ENCODE assay signal across 10 mouse cellular contexts in the genomic region with DNA sequence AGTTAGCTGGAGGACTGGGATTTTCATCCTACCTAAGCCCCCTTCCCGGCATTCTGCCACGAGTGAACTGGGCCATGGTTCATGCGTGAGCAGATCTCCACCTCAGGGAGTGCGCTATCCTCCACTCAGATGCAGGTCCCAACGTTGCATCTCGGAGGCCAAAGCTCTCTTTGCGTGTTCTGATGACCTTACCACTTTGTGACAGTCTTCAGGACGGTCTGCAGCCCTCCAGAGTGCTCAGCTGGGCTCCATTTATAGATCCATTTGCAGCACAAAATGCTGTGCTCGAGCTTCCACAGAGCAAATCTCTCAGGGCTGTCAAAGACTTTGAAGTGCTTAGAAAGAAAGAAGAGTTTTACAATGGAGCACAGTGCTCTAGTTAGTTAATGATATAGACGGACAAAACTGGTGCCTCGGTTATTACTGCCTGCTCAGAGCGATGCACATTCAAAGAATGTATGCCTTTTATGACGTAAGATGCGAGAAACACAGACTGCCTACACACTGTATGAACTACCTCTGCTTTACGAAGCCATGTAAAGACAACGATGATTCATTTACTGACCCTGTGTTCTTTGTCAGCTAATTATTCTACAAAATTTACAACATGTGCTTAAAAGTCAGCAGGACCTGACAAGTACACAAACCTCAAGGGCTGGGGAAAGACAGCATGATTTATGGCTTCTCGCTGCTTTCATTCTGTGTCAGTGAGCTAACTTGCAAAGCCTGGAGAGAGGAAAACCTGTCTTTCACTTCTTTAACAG.
DNase-seq lines count a peak whose midpoint lies in the region; ATAC-seq and TF ChIP-seq lines count a peak whose summit lies in the region.
"Had no signal": no experiment of that assay in that cellular context is flagged by ENCODE, and none has a peak within 500 bp of the region (broad histone marks: within the 10 kb centered on the region; RNA-seq: fewer than 3 reads in every experiment).

No protein-coding gene starts in this region.

- no peaks in the 10 kb centered on the region for H3K9me3 ChIP-seq in lung, embryonic 15.5 days
- no peaks in the 10 kb centered on the region for H3K9me3 ChIP-seq in intestine, postnatal 0 days (ENCODE audit: control insufficient read depth)
- H3K9me3 ChIP-seq in neural tube, embryonic 15.5 days (replicated peaks), result no peaks in the 10 kb centered on the region
- H3K9me3 ChIP-seq: embryonic facial prominence, embryonic 13.5 days had no signal

- no peaks in the 10 kb centered on the region for H3K27me3 ChIP-seq in lung, embryonic 15.5 days
- H3K27me3 ChIP-seq in intestine, postnatal 0 days (replicated peaks; ENCODE audit: control insufficient read depth, insufficient read depth, low read length), result no peaks in the 10 kb centered on the region
- 0 out of 2 replicates have a peak, but pooled peaks cover 4% of the 10 kb centered on the region for H3K27me3 ChIP-seq in neural tube, embryonic 15.5 days (replicated peaks)
- H3K27me3 ChIP-seq: embryonic facial prominence, embryonic 13.5 days had no signal

- 33% methylated on average over 17 of the region's 17 CpGs for WGBS in lung, embryonic 15.5 days
- 20% methylated on average over 17 of the region's 17 CpGs for WGBS in intestine, postnatal 0 days
- WGBS in neural tube, embryonic 15.5 days, result 9% methylated on average over 17 of the region's 17 CpGs

- TF ChIP-seq CTCF in intestine, postnatal 0 days (IDR thresholded peaks at IDR 0.05; ENCODE audit: low read depth), result no peak

- DNase-seq in adrenal gland, postnatal 10 days, result peak; percentile 17
- DNase-seq in adrenal gland, postnatal 4 days (ENCODE audit: low spot score in 2 of 2), result no peak
- no peak for DNase-seq in lung, adult 18-20 months
- DNase-seq in left cerebral cortex, postnatal 25 days (ENCODE audit: low spot score in 2 of 2), result no peak
- DNase-seq in left cerebral cortex, postnatal 36 days (ENCODE audit: low spot score in 2 of 2), result no peak
- DNase-seq: lung, adult 2 months had no signal

- H3K27ac ChIP-seq in lung, embryonic 15.5 days, result no peak overlapping the region
- H3K27ac ChIP-seq in intestine, postnatal 0 days (ENCODE audit: low read depth, low read length), result no peak overlapping the region
- no peak overlapping the region for H3K27ac ChIP-seq in neural tube, embryonic 15.5 days (replicated peaks)
- H3K27ac ChIP-seq: embryonic facial prominence, embryonic 13.5 days had no signal

- ATAC-seq in lung, embryonic 15.5 days (ENCODE audit: borderline replicate concordance, extremely low read depth, low FRiP score, low TSS enrichment), result no peak
- ATAC-seq in intestine, postnatal 0 days, result peak; percentile 25; the same call in 1 of the 2 replicates
- ATAC-seq in neural tube, embryonic 15.5 days (ENCODE audit: low FRiP score), result peak; percentile 79

- no peaks in the 10 kb centered on the region for H3K4me1 ChIP-seq in lung, embryonic 15.5 days
- H3K4me1 ChIP-seq in intestine, postnatal 0 days (replicated peaks; ENCODE audit: control insufficient read depth, insufficient read depth, low read length), result no peaks in the 10 kb centered on the region
- H3K4me1 ChIP-seq in neural tube, embryonic 15.5 days, result peaks cover 8% of the 10 kb centered on the region; the same call in 1 of the 2 replicates
- H3K4me1 ChIP-seq: embryonic facial prominence, embryonic 13.5 days had no signal

- intact Hi-C loops in left cerebral cortex, postnatal 25 days (cut with DNase I), result no loop called here
- intact Hi-C loops in left cerebral cortex, postnatal 36 days (cut with DNase I), result no loop called here

- no peak overlapping the region for H3K9ac ChIP-seq in lung, embryonic 15.5 days
- H3K9ac ChIP-seq in intestine, postnatal 0 days (ENCODE audit: low read depth, low read length), result no peak overlapping the region
- peak overlapping the region; percentile 3; the same call in 1 of the 2 replicates for H3K9ac ChIP-seq in neural tube, embryonic 15.5 days (replicated peaks)
- H3K9ac ChIP-seq: embryonic facial prominence, embryonic 13.5 days had no signal

- peak overlapping the region; percentile 4; the same call in 1 of the 2 replicates for H3K4me2 ChIP-seq in lung, embryonic 15.5 days
- H3K4me2 ChIP-seq in intestine, postnatal 0 days (replicated peaks; ENCODE audit: low read depth), result peak overlapping the region; percentile 48
- peak overlapping the region; percentile 44 for H3K4me2 ChIP-seq in neural tube, embryonic 15.5 days
- H3K4me2 ChIP-seq: embryonic facial prominence, embryonic 13.5 days had no signal

- H3K4me3 ChIP-seq in lung, embryonic 15.5 days, result no peak overlapping the region
- H3K4me3 ChIP-seq in intestine, postnatal 0 days (ENCODE audit: low read depth, low read length), result no peak overlapping the region
- peak overlapping the region; percentile 14; the same call in 1 of the 2 replicates for H3K4me3 ChIP-seq in neural tube, embryonic 15.5 days (replicated peaks)
- H3K4me3 ChIP-seq: embryonic facial prominence, embryonic 13.5 days had no signal

- no peaks in the 10 kb centered on the region for H3K36me3 ChIP-seq in lung, embryonic 15.5 days
- H3K36me3 ChIP-seq in intestine, postnatal 0 days (ENCODE audit: control insufficient read depth, insufficient read depth), result no peaks in the 10 kb centered on the region
- no peaks in the 10 kb centered on the region for H3K36me3 ChIP-seq in neural tube, embryonic 15.5 days
- H3K36me3 ChIP-seq: embryonic facial prominence, embryonic 13.5 days had no signal
